Mouse (Mus musculus) layer of hippocampus, postnatal 10 days (tissue): Measurements from ENCODE around the gene Efna1. TPM values are rescaled to one million over a fixed set of nuclear protein-coding genes. Genes with fewer than 3 reads are reported as not detected.
A peak's percentile ranks its signal among the peaks of the same experiment; 100 is the strongest.

Experiments used
- DNase-seq, 2 experiments: peaks; one replicate each; pipeline ENCODE4 v3.0.0; 2021; ENCODE audit warnings: low spot score in 2 of 2
- total RNA-seq, 2 experiments: library from RNA; stranded (reverse); gene quantifications; 2 replicates each; pipeline ENCODE4 v1.2.3; 2021

Efna1 gene
- total RNA-seq, 2 experiments from 2014 or later, result 6.4 to 7.2 TPM

- no peak for DNase-seq
Observed at GRCm38 (mm10) chr3:89314340-89314739, 33.4 kb upstream of the Efna1 start.

- peak; percentile 68 to 71 for DNase-seq
Observed at GRCm38 (mm10) chr3:89308089-89308488, 27.1 kb upstream of the Efna1 start.

- no peak for DNase-seq
Observed at GRCm38 (mm10) chr3:89305551-89306325, 24.8 kb upstream of the Efna1 start.

GRCm38 (mm10) chr3:89305105-89305504 is 24.2 kb upstream of the Efna1 start:
- no peak for DNase-seq

- DNase-seq, result no peak
Observed at GRCm38 (mm10) chr3:89304440-89304839, 23.5 kb upstream of the Efna1 start.

GRCm38 (mm10) chr3:89300514-89300913 is 19.6 kb upstream of the Efna1 start:
- DNase-seq, result no peak

- DNase-seq, result no peak
Observed at GRCm38 (mm10) chr3:89300071-89300470, 19.1 kb upstream of the Efna1 start.

GRCm38 (mm10) chr3:89299499-89299898 is 18.6 kb upstream of the Efna1 start:
- no peak for DNase-seq

GRCm38 (mm10) chr3:89298908-89299307 is 18.0 kb upstream of the Efna1 start:
- no peak for DNase-seq

- DNase-seq, result no peak
Observed at GRCm38 (mm10) chr3:89296761-89297396, 15.9 kb upstream of the Efna1 start.

- DNase-seq, result no peak
Observed at GRCm38 (mm10) chr3:89295685-89296230, 14.8 kb upstream of the Efna1 start.

GRCm38 (mm10) chr3:89294195-89294594 is 13.3 kb upstream of the Efna1 start:
- DNase-seq, result no peak

GRCm38 (mm10) chr3:89293247-89293918 is 12.4 kb upstream of the Efna1 start:
- DNase-seq, result no peak

- no peak for DNase-seq
Observed at GRCm38 (mm10) chr3:89292303-89292702, 11.4 kb upstream of the Efna1 start.

GRCm38 (mm10) chr3:89291874-89292273 is 10.9 kb upstream of the Efna1 start:
- no peak for DNase-seq

- no peak for DNase-seq
Observed at GRCm38 (mm10) chr3:89288503-89288928, 7.6 kb upstream of the Efna1 start.

- no peak for DNase-seq
Observed at GRCm38 (mm10) chr3:89287286-89287685, 6.3 kb upstream of the Efna1 start.

- DNase-seq, result no peak
Observed at GRCm38 (mm10) chr3:89285526-89285925, 4.6 kb upstream of the Efna1 start.

GRCm38 (mm10) chr3:89284261-89284660 is 3.3 kb upstream of the Efna1 start:
- no peak for DNase-seq

GRCm38 (mm10) chr3:89282291-89282643 is 1.3 kb upstream of the Efna1 start:
- no peak for DNase-seq

- peak; percentile 84 to 90 for DNase-seq
Observed at GRCm38 (mm10) chr3:89281579-89282290, 793 bp upstream of the Efna1 start.
